Mouse (Mus musculus): Measurements from ENCODE around the gene Cfap36.

The Cfap36 gene

DNA sequence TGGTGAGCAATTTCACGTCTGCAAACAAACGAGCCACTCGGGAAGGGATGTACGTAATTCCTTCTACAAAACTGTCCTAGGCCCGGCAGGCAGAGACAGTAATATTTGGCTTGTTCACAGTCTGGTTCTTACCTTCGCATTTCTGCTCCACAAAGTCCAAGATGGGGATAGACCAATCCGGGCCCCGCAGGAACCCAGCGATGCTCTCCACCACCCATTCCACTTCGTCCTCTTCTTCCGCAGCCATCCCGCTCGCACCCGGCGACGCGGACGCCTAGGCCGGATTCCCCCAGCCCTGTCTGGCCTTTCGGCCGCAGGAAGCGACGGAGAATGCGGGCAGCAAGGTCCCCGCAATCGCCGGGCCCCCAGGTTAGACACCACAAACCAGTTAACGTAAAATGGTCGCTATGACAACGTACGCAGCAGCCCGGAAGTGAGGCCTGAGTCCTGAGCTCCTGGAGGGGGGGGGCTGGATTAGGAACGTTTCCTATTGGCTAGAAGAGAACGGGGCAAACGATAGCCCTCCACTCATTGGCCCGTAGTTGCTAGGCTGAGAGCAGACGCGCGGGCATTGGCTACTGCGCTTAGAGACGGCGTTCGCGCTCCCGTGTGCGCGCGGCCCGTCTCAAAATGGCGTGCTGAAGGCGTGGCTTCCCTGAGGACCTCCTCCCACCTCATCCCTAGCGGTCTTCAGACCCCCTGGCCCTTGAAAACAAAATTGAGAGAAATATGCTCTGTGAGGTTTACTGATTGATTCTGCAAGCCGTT lies at the start of gene Cfap36:
Cfap36 (minus strand) TSS at position 527 of the 768 bp plus-strand sequence.
- DNase-seq (ENCODE audit: low spot score in 2 of 2) = peak; percentile 89 to 94

DNA sequence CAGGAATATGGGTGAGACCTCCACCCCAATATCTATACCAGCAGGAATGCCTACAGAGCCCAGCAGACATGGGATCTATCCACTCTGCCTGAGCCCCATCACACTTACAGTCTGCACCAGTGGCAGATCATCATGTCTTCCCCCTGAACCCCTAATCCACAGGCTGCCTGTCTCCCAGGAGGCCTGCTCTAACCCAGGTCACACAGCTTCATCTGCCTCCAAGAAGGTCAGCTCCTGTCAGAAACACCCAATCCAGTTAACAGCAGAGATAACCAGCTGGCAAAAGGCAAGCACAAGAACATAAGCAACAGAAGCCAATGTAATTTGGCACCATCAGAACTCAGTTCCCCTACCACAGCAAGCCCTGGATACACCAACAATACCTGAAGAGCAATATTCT lies 40.1 kb upstream of the Cfap36 start:
- DNase-seq (ENCODE audit: low spot score in 2 of 2) = no peak

DNA sequence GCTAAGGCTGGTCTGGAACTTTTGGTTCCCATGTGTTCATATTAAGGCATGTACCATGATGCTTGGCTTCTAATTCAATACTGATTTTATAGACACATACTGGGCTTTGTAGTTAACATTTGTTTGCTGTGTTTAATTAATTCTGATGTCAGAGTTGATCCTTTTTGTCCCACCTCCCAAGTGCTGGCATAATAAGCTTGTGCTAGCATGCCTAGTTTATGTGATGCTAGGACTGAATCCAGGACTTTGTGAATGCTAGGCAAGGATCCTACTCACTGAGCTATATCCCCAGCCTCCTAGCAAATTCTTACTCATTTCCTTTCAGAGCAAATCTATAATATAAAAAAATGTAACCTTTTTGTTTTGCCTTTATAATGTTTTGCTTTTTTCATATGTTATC lies 38.8 kb upstream of the Cfap36 start:
- DNase-seq (ENCODE audit: low spot score in 2 of 2) = no peak

DNA sequence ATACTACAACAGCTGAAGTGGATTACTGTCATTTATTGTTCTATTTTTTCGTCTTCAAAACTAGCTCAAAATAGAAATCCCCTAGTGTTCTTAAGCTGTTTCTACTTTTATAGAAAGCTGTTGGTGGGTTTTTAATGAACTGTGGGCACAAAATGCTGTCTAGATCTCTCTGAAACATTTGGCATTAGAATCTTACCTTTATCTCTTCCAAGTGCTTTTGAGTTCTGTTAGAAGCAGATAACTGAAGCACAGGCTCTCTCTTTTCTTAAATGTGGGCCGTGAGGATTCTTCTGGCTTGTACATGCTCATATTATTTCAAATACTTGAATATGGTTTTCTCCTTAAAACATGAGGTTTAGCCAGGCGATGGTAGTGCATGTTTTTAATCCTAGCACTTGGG lies 27.5 kb upstream of the Cfap36 start:
- DNase-seq (ENCODE audit: low spot score in 2 of 2) = no peak

DNA sequence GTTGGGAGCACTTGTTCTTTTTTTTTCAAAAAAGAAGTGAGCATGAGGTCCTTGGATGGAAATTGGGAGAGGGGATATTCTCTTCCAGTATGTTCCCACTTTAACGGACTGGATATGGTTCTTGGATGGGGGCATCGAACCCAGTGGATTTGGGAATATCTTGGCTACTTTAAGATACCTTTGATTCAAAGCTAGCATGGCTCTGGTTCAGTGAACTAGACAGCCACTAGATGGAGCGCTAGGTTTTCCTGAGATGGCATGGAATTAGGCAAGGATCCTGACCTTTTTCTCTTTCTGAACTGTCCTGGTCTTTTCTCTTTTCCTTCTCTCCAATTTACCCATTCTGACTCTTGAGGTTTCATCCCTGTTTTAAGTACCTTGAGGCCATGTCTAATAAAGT lies 20.6 kb upstream of the Cfap36 start:
- peak in 1 of 2 experiments; percentile 40 for DNase-seq (ENCODE audit: low spot score in 2 of 2)

DNA sequence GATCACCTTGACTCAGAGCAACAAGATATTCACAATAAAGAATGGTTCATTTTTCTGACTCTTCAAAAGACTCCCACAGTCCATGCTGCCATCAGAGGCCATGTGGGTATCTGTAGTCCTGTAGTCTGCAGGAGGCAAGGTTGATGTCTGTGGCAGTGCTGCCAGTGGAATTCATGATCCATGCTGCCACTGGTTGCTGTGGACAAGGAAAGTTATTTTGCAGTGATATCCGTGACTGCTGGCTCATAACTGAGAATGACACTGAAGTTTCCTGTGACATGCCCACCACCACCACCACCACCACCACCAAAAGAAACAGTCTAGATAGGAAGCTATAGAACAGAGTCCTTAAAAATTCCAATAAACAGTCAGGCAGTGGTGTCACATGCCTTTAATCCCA lies 7.4 kb upstream of the Cfap36 start:
- no peak for DNase-seq (ENCODE audit: low spot score in 2 of 2)

DNA sequence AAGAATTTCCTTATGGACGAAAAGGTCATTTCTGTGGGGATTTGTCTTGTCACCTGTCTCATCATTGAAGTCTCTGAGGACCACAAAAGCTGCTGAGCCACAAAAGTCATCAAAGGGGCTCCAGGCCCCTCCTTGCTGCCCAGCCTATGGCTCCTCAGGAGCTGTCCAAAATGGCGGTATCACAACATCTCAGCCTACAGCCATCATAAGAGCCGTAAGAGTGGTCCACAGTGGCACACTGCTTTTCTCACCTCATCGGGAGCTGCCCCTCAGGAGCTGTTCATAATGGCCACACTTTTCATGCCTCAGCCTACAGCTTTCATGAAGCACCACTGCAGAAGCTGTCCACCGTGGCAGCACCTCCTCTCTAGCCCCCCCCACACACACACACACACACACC lies 1.2 kb upstream of the Cfap36 start:
- DNase-seq (ENCODE audit: low spot score in 2 of 2) = no peak

DNA sequence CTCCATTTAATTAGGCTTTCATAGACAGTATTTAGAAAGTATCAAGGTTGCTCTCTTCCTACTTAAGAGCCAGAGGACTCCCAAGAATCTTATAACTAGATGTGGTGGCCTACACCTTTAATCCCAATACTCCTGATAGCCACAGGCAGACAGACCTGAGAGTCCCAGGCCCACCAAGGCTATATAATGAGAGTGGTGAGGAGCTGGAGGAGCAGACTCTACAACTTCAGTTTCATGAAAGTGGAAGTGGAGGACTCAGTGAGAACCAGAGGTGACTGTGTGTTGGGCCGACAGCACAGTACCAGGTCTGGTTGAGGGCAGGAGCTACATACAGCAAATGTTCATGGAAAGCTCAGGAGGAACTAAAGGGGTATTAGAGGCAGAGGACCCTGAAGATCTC lies 516 bp upstream of the Cfap36 start:
- no peak for DNase-seq (ENCODE audit: low spot score in 2 of 2)

DNA sequence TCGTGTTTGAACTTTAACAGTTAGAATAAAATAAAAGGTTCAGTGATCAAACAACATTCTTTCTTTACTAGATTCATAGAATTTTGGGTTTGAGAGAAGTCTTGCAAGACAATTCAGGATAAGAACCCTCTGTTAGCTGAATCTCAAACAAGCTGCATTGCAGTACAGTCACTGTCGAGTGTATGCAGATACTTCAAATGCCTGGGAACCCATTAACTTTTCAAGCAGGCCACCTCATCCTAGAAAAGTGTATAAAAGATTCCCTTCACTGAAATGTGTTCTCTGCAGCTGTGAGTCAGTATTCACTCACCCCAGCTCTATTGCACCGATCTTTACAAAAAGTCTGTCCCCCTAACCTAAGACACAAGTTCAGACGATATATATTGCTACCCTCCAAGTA lies 1.2 kb downstream of the Cfap36 start:
- DNase-seq (ENCODE audit: low spot score in 2 of 2) = no peak

DNA sequence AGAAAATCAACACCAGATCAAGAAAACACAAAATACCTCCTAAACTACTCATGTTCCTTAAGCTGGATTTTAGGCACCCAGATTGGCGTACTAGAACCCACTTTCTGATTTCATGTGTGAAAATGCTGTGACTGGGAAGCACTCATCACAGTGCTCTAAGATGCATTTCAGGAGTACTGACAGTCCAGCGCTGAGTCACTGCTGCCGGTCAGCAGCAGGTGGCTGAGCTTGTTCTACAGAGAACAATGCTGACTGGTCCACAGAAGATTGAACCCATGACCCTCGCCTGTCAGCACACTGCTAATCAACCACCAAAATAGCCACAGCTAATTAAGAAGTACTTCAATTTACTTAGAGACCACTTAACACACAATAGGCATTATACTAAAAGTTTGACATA lies 5.2 kb downstream of the Cfap36 start:
- DNase-seq (ENCODE audit: low spot score in 2 of 2) = no peak

DNA sequence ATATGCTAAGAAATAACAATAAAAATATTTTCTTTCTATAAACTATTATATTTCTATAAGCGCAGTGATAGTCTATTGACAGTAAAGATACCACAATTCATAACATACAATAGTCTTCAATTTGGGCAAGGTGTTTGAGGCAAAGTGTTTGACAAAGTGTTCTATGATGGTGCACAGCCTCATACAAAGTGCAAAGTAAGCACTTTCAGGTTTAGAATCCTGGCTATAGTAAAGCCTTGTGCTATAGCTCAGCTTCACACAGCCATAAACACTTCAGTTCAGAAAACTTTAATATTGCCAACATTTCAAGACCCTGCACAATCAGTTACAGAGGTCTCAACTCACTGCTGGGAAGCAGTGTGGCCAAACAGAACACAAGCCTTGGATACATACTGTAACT lies 7.9 kb downstream of the Cfap36 start:
- no peak for DNase-seq (ENCODE audit: low spot score in 2 of 2)

DNA sequence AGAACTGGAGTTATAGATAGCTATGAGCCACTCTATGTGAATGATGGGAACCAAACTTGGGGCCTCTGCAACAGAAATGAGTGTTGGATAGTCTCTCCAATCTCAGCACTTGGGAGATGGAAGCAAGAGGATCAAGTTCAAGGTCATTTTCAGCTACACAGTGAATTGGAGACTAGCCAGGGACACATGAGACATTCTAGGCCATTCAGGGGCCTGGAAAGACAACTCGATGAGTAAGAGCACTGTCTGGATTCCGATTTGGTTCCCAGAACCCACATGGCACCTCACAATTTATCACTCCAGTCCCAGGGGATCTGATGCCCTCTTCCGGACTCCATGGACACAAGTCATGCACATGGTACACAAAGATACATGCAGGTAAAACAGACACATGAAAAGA lies 8.7 kb downstream of the Cfap36 start:
- no peak for DNase-seq (ENCODE audit: low spot score in 2 of 2)

DNA sequence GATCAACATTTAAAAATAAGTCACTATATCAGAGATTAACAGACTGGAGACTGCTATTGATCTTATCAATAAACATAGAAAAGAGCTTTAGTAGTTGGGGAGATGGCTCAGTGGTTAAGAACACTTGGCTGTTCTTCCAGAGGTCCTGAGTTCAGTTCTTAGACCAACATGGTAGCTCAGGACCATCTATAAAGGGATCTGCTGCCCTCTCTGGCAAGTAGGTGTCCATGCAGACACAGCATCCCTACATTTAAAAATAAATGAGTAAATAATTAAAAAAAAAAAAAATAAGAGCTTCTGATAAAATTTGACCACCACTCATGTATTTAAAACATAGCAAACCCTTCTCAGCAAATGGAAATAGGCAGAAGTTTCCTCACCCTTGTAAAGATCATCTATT lies 9.2 kb downstream of the Cfap36 start:
- DNase-seq (ENCODE audit: low spot score in 2 of 2) = no peak

DNA sequence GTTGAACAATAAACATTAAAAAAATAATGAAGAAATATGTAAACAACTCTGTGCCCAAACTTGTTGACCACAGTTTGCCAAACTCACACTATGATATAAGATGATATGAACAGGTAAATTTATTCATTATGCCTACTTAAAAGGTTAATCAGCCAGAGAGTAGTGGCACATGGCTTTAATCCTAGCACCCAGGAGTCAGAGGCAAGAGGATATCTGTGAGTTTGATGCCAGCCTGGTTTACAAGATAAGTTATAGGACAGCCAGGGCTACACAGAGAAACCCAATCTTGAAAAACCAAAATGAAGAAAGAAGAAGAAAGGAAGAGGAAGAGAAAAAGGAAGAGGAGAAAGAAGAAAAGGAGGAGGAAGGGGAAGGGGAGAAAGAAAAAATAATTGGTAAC lies 9.8 kb downstream of the Cfap36 start:
- no peak for DNase-seq (ENCODE audit: low spot score in 2 of 2)

DNA sequence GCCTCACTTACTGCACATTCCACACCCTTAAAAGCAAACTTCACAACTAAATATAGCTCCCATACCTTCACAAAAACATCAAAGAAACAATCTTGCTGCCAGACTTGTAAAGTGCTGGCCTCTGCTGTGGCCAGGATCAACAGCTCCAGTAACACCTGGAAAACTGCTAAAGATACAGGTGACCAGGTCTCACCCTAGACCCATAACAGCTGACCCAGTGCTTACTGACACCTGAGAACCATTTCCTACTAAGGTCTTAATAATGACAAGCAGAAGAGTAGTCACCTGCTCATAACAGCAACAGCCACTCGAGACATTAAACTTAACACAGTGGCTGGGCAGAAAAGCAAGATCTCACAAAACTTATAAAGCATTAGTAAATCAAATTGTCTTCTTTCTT lies 13.6 kb downstream of the Cfap36 start:
- no peak for DNase-seq (ENCODE audit: low spot score in 2 of 2)

DNA sequence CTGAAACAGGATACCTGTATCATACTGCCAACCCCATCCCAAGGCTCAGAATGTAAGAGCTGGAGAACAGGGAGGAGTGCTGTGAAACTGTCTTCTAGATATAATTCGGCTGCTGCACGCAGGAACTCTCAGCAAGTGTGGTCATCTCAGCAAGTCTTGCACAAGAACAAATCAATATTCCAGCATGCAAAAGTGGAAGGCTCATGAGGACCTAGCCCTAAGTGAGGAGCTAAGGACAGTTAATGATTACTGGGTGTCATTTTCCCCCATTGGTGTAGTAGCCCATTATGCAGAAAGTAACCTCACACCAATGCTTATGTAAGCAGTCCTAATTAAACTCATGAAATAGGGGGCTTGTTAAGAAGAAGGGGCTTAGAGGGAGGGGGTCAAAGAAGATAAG lies 18.3 kb downstream of the Cfap36 start:
- DNase-seq (ENCODE audit: low spot score in 2 of 2) = no peak

DNA sequence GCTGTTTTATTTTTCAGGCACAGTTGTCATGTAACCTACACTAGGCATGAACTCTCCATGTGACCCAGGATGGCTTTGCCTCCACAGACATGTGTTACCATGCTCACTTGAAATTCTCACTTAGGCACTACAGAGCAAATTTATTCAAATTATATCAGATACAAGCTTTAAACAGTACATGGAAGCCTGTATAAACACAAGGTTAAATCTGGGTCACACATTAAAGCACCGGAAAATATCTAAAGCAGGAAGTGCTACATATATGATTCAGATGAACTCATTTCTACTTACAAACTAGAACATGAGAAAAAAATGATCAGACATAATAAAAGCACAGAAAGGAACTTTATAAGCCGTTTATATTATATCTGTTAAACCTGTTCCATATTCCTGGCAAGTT lies 22.5 kb downstream of the Cfap36 start:
- no peak for DNase-seq (ENCODE audit: low spot score in 2 of 2)

DNA sequence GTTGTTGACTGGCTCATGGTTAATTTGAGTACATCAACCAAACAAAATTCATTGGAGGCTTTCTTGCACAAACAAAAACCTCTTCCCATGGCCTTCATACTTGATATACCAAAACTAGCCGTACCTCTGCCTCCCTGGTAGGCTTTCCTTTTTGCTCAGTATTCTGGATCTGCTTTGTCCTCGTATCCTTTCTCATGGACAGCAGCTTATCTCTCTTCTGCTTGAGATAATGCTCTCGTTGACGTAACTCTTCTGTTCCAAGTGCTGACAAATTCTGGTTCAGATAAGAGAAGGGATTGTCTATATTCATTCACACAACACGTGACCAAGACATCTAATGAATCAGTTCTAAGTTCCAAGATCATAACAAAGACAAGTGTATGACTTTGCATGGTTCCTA lies 24.9 kb downstream of the Cfap36 start:
- no peak for DNase-seq (ENCODE audit: low spot score in 2 of 2)

DNA sequence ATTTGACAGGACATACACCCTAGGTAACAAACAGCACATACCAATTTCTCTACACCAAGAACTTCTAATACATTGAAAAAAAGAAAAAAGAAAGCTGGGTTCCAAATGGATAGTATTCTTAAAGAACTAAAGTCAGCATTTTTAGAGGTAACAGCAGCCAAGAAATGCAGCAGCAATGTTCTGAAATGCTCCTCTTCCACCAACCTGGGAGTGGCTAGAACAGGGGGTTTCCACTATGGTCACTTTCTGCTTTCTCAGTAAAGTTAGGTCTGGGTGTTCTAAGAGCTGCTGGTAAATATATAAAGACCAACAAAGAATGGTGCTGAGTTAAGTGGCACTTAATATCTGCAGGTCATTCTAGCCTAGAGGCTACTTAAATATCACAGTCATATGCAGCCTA lies 28.2 kb downstream of the Cfap36 start:
- no peak for DNase-seq (ENCODE audit: low spot score in 2 of 2)

DNA sequence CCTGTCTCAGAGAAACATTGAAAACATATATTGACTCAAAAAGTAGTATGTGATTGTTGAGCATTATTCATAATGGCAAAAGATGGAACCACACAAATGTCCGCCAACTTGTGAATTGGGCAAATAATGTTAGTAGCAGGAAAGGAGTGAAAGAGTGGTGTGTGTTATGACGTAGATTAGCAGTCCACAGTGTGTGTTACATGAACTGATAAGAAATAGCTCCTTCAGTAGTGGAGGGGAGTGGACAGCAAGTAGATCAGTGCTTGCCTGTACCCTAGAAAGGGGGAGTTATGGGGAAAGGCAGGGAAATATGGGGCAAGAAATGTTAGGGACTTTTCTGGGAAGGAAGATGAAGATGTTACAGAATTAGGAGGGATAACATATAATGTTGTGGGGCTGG lies 31.0 kb downstream of the Cfap36 start:
- no peak for DNase-seq (ENCODE audit: low spot score in 2 of 2)

DNA sequence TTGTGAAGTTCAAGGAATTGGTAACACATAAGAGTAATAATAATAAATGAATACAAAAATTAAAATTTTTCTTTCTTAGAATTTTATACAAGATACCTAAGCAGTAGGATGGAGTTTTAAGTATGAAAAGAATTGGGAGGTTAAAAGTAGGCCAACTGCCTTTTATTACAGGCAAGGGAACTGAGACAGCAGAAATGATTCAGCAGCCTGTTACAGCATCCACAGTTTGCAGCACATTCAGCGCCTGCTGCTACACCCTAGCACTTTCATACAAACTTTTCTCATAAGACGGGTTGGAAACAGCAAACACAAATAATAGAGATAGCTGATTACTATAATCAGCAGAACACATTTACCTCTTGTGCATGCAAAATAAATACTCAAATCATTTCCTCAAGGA lies 37.4 kb downstream of the Cfap36 start:
- no peak for DNase-seq (ENCODE audit: low spot score in 2 of 2)

DNA sequence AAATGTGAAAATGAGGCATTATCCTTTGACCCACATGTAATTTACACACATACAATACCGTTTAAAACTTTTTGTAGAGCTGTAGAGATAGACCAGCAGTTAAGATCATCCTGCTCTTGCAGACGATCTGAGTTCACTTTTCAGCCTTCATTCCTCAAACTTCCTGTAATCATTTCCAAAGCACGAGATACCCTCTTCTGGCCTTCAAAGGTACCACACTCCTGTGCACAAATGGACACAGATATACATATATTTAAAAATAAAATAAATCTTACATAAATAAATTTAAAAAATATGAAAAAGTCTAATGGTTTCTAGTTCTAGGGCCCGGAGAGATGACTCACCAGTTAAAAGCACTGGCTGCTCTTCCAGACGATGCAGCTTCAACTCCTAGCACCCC lies 43.6 kb downstream of the Cfap36 start:
- DNase-seq (ENCODE audit: low spot score in 2 of 2) = no peak

DNA sequence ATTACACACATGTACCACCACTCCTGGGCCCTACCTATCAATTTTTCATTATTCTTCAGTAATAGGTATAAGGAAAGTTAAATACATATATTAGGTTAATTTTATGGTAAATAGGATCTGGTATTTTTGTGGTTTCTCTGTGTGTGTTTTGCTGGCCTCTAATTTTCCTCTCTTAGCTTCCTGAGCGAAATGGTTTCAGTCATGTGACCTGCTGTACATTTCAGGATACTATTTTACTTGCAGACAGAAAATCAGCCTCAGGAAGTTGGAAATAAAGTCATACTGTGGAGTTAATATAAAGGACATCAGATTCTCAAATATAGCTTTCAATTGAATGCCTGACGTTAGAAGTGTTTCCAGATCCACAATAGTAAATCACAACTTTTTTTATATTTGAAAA lies 58.2 kb downstream of the Cfap36 start:
- no peak for DNase-seq (ENCODE audit: low spot score in 2 of 2)

DNA sequence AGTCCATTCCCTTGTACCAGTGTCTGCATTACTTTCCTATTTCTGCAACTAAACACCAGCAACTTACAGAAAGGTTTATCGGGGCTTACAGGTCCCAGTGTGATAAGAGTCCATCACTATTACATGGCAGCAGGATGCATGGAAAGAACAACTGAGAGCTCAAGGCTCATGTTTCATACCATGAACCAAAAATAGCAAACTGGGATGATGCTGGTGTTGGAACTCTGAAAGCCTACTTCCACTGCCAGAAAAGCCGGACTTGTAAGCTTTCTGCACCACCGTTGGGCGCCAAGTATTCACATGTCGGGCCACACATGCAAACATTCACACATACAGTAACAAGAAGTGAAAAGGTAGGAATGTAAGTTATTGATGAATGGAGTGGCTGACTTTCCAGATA lies 65.5 kb downstream of the Cfap36 start:
- no peak for DNase-seq (ENCODE audit: low spot score in 2 of 2)
